Mouse (Mus musculus) C2C12 (cell line): ENCODE results near the gene Bphl. TPM values are rescaled to one million over a fixed set of nuclear protein-coding genes. Genes with fewer than 3 reads are reported as not detected.
"Not testable (repeated sequence)": the region's sequence is repeated elsewhere in the genome, so short reads cannot be mapped to it uniquely, and the experiment has no call there.

Source experiments
- H3K27me3 ChIP-seq: one replicate; pipeline ENCODE4 v1.6.1; 2011; ENCODE audit not compliant: control insufficient read depth, insufficient read depth, insufficient read length
- H3K36me3 ChIP-seq: one replicate; pipeline ENCODE4 v1.6.1; 2011; ENCODE audit not compliant: control insufficient read depth, insufficient read depth
- H3K4me3 ChIP-seq: one replicate; pipeline ENCODE4 v1.5.1; 2011; ENCODE audit warnings: mild to moderate bottlenecking, control low read depth; ENCODE audit not compliant: poor library complexity, insufficient read depth, severe bottlenecking
- H3K79me2 ChIP-seq: one replicate; pipeline ENCODE4 v1.6.1; 2011; ENCODE audit not compliant: control insufficient read depth, insufficient read depth
- H3K79me3 ChIP-seq: one replicate; pipeline ENCODE4 v1.6.1; 2011; ENCODE audit warnings: low read depth, control low read depth
- H3ac ChIP-seq: one replicate; pipeline ENCODE3; 2011; ENCODE audit warnings: low read depth; ENCODE audit not compliant: control insufficient read depth, insufficient read length
- CEBPB ChIP-seq: IDR thresholded peaks from one replicate; pipeline ENCODE4 v1.6.1; 2011; ENCODE audit warnings: low read depth, mild to moderate bottlenecking, control low read depth, moderate library complexity
- CTCF ChIP-seq: IDR thresholded peaks from one replicate; pipeline ENCODE4 v1.5.1; 2011; ENCODE audit not compliant: control insufficient read depth, insufficient read depth, insufficient read length
- FOSL1 ChIP-seq: IDR thresholded peaks from one replicate; pipeline ENCODE4 v1.8.0; 2011; ENCODE audit warnings: mild to moderate bottlenecking, low read length; ENCODE audit not compliant: poor library complexity, insufficient read depth, severe bottlenecking
- MAX ChIP-seq: IDR thresholded peaks from one replicate; pipeline ENCODE4 v1.6.1; 2011; ENCODE audit warnings: mild to moderate bottlenecking, control low read depth
- MYOD1 ChIP-seq: IDR thresholded peaks from one replicate; pipeline ENCODE4 v1.6.1; 2011; ENCODE audit warnings: low read depth; ENCODE audit not compliant: control insufficient read depth, insufficient read length
- MYOG ChIP-seq: IDR thresholded peaks from one replicate; pipeline ENCODE4 v1.6.1; 2011; ENCODE audit not compliant: control insufficient read depth, insufficient read length; ENCODE audit errors: extremely low read depth
- USF1 ChIP-seq: IDR thresholded peaks from one replicate; pipeline ENCODE4 v1.6.1; 2011; ENCODE audit warnings: low read depth, mild to moderate bottlenecking, control low read depth, moderate library complexity
- polyA plus RNA-seq: library from polyadenylated mRNA; unstranded; fragments of >200 nt; fragmentation: generic; extraction: Trizol; gene quantifications from one replicate; pipeline ENCODE4 v1.2.1, GENCODE M21; 2012; ENCODE audit warnings: missing spikeins

Gene Bphl
- polyA plus RNA-seq, 1 experiment, result 11.7 TPM

DNA sequence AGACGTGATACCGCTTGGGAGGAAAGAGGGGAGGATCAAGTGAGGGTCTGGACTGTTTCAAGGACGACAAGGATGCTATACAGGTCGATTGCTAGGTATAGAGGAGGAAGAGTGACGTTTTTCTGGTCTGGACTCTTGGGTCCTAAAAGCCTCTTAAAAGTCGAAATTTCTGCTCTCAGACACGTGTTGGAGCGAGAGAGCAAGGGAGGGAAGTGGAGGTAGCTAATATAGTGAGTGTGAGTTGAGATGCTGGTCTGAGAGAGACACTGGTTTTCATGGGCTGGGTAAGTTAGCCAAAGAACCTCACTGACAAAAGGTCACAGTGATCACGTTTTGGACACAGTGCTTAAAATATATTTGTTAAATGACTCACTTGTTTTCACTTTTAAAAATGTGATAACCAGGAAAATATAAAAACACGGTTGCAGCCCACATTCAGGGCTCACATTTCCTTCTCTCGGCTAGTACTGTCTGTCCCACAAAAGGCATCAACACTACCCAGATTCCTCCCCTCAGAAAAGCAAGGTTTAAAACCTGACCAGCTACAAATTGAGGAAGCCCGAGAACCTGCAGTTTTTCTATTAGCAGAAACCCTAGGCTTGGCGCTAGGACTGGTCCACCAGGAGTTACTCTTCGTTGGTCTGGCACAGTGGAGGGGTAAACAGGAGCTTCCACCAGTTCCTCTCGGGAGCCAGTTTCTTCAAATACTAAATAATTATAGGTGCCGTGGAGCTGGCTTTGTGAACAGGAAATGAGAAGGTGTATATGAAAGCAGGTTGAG is 41.3 kb downstream of the Bphl start:
- TF ChIP-seq CTCF, result no peak
- no peak for TF ChIP-seq MAX
- TF ChIP-seq FOSL1, result no peak
- TF ChIP-seq MYOG, result no peak
- TF ChIP-seq MYOD1, result no peak
- no peak for TF ChIP-seq CEBPB
- TF ChIP-seq USF1, result no peak
- peak overlapping the region; percentile 10 for H3ac ChIP-seq
- no peaks in the 10 kb centered on the region for H3K27me3 ChIP-seq
- H3K4me3 ChIP-seq, result no peak overlapping the region
- peaks cover 13% of the 10 kb centered on the region for H3K36me3 ChIP-seq
- peaks cover 7% of the 10 kb centered on the region for H3K79me3 ChIP-seq
- peaks cover 16% of the 10 kb centered on the region for H3K79me2 ChIP-seq

DNA sequence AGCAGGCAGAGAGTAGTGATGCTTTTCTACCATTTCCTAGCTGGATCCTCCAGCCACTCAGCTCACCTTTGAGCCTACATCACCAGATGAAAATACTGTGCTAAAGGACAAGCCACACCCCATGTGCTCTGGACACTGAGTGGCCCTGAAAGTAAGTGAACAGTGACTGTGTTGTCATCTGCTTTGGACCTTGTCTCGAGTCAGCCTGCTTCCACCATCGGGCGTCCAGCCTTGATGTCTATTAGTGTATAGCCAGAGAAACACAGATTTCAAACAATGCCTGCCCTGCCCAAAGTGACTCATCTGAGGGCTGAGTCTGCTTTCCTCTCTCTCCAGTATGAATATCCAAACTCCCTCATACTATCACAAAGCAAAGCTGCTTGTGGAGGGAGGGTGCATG is 42.4 kb downstream of the Bphl start:
- Histone ChIP-seq H3ac (no peak overlapping the region), H3K36me3 (peaks cover 8% of the 10 kb centered on the region), H3K4me3 (no peak overlapping the region), H3K79me2 (peaks cover 16% of the 10 kb centered on the region), H3K27me3 (no peaks in the 10 kb centered on the region), H3K79me3 (peaks cover 7% of the 10 kb centered on the region)
- TF ChIP-seq MYOG, result no peak
- no peak for TF ChIP-seq USF1

DNA sequence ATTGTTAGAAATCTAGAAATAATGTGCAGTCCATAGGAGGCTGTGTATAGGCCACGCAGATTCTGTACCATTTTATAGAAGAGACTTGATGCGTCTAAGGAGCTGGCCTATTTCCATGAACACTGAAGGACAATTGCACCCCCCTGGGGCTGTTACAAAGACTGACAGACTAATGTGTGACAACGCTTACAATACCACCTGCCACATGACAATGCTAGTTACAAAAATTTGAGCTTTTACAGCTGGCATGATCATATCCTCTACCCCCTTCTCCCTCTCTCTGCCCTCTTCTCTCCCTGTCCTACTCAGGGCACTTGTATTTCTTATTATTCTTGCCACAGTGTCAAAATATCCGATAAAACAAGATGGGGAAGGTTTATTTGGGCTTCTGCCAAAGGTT is 44.5 kb downstream of the Bphl start:
- peaks cover 4% of the 10 kb centered on the region for H3K79me3 ChIP-seq
- H3ac ChIP-seq, result no peak overlapping the region
- H3K36me3 ChIP-seq, result no peaks in the 10 kb centered on the region
- no peak overlapping the region for H3K4me3 ChIP-seq
- H3K79me2 ChIP-seq, result peaks cover 10% of the 10 kb centered on the region
- TF ChIP-seq MAX, result no peak
- no peak for TF ChIP-seq CTCF
- no peak for TF ChIP-seq CEBPB
- H3K27me3 ChIP-seq, result no peaks in the 10 kb centered on the region

DNA sequence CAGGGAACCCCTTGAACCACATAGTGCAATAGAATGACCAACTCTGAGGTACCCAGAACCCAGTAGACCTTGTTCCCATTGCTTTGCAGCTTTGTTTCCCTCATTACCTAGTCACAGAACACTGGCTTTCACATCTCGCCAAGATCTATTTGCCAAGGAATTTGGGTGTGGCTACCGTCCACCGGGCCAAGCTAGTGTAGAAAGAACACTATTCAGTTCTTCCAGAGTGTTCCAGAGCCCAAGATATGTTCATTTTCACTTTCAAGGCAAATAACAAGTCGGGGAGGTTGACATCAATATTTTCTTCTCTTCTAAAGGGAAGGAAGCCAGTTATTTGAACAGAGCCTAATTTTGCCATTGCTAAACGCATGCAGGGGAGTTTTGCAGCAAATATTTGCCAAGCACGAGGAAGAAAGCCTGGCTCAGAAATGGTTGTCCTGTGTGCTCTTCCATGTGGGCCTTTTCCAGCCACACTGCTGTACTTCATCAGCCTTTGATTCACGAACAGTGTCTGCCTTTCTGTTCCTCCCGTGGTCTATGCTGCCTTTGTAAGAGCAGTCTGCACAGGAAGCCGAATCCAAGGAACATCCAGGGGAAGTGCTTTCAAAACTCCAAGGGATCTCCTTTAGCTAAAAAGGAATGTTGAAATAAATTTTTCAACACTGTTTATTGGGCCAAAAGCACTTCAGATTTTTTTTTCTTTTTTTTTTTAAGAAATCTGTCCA is 46.8 kb downstream of the Bphl start:
- Histone ChIP-seq H3K27me3 (no peaks in the 10 kb centered on the region), H3ac (no peak overlapping the region), H3K4me3 (no peak overlapping the region), H3K79me2 (no peaks in the 10 kb centered on the region), H3K36me3 (no peaks in the 10 kb centered on the region), H3K79me3 (no peaks in the 10 kb centered on the region)
- TF ChIP-seq MYOD1, result no peak
- no peak for TF ChIP-seq USF1
- no peak for TF ChIP-seq MAX
- TF ChIP-seq CTCF, result no peak
- no peak for TF ChIP-seq FOSL1

DNA sequence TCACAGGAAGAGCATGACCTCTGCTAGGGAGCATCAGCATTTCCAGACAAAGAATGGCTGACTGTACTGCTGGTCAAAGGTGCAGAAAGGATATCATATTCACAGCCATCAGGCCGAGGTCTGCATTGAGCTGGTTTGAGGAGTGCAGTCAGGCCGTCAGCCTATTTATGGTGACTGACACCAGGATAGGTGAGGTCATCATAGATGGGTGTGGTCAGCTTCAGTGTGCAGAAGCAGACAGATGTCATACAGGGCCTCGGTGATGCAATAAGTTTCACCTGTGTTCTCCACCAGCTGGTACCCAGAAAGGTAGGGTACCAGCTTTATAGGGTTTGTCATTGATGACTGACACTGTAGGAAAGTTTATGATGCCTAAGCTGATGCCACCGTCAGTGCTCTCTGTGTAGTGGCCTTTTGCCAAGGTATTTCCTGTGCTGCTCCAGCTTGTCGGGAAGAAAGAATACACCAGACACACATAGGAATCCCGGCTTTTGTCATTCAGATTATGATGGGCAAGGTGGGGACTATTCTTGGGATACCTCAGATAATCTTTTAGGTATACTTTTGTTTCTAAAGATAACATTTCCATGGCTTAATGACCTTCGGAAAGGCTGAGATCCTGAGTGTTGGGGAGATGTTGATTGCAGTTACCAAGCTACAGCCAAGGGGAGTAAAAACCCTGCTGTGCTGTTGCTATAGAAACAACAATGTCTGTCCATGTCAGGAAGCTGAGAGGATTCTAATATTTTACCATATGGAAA is 49.8 kb downstream of the Bphl start:
- no peaks in the 10 kb centered on the region for H3K79me3 ChIP-seq
- TF ChIP-seq CEBPB (peak; percentile 31), CTCF (no peak)
- no peaks in the 10 kb centered on the region for H3K36me3 ChIP-seq
- H3ac ChIP-seq, result no peak overlapping the region
- H3K79me2 ChIP-seq, result no peaks in the 10 kb centered on the region
- no peak overlapping the region for H3K4me3 ChIP-seq
- H3K27me3 ChIP-seq, result no peaks in the 10 kb centered on the region

DNA sequence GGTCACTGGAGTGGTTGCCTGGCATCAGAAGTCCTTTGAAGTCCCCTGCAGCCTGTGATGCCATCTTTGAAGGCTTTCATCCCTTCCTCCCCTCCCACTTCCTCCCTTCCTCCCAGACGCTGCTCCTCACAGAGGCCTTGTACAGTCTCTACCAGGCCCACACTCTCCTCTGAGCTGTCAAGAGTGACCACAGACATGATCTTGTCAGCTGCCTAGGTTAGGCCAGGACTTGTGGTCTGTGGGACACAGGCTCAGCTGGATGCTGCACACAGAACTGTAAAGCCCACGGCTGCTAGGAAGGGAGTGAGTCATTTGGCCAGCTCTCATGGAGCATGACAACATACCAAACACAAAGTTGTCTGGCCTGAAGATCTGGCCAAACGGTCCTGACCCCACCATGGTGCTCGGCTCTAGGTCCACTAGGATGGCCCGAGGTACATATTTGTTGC is 50.8 kb downstream of the Bphl start:
- H3K36me3 ChIP-seq, H3K4me3 ChIP-seq, H3K27me3 ChIP-seq, H3K79me2 ChIP-seq, H3K79me3 ChIP-seq, H3ac ChIP-seq: not testable (repeated sequence)
- TF ChIP-seq MAX (peak; percentile 63), MYOD1 (peak; percentile 81), FOSL1 (peak; percentile 18)
